Mouse (Mus musculus) cerebellum, postnatal 36 days (tissue): ENCODE results near the gene Usp50.

Source experiments
- DNase-seq, 2 experiments: peaks; one replicate each; pipeline ENCODE4 v3.0.0; 2021 to 2022; ENCODE audit warnings: mixed read lengths in 2 of 2

The Usp50 gene

GRCm38 (mm10) chr2:126740314-126740713 is 43.0 kb downstream of the Usp50 start:
- no peak for DNase-seq

- no peak for DNase-seq
Observed at GRCm38 (mm10) chr2:126735339-126736073, 47.8 kb downstream of the Usp50 start.

GRCm38 (mm10) chr2:126730502-126730901 is 52.8 kb downstream of the Usp50 start:
- DNase-seq: no peak

GRCm38 (mm10) chr2:126729207-126729606 is 54.1 kb downstream of the Usp50 start:
- DNase-seq: no peak

- DNase-seq: no peak
Observed at GRCm38 (mm10) chr2:126712950-126713349, 70.3 kb downstream of the Usp50 start.

GRCm38 (mm10) chr2:126712526-126712925 is 70.7 kb downstream of the Usp50 start:
- no peak for DNase-seq

- DNase-seq: no peak
Observed at GRCm38 (mm10) chr2:126708361-126708760, 74.9 kb downstream of the Usp50 start.

GRCm38 (mm10) chr2:126707438-126707779 is 75.9 kb downstream of the Usp50 start:
- no peak for DNase-seq

- peak; percentile 96 for DNase-seq
Observed at GRCm38 (mm10) chr2:126706759-126707437, 76.4 kb downstream of the Usp50 start, which contains the start of gene Usp8. Gene Usp8, plus strand, starts transcription at chr2:126707328.

GRCm38 (mm10) chr2:126695285-126695684 is 88.0 kb downstream of the Usp50 start:
- DNase-seq: no peak

GRCm38 (mm10) chr2:126691290-126691689 is 92.0 kb downstream of the Usp50 start:
- no peak for DNase-seq

- no peak for DNase-seq
Observed at GRCm38 (mm10) chr2:126682937-126683336, 100.3 kb downstream of the Usp50 start.

GRCm38 (mm10) chr2:126682333-126682732 is 100.9 kb downstream of the Usp50 start:
- no peak for DNase-seq

- no peak for DNase-seq
Observed at GRCm38 (mm10) chr2:126677366-126677765, 105.9 kb downstream of the Usp50 start.

- no peak for DNase-seq
Observed at GRCm38 (mm10) chr2:126676122-126676515, 107.2 kb downstream of the Usp50 start, which contains the start of gene Gabpb1. Gene Gabpb1, minus strand, starts transcription at chr2:126676337.

GRCm38 (mm10) chr2:126675169-126676121 is 107.8 kb downstream of the Usp50 start:
- peak; percentile 87 to 90 for DNase-seq

- peak in 1 of 2 experiments; percentile 48 for DNase-seq
Observed at GRCm38 (mm10) chr2:126674441-126675168, 108.7 kb downstream of the Usp50 start.

- no peak for DNase-seq
Observed at GRCm38 (mm10) chr2:126673317-126674242, 109.7 kb downstream of the Usp50 start.

GRCm38 (mm10) chr2:126668621-126669252 is 114.5 kb downstream of the Usp50 start:
- DNase-seq: no peak

GRCm38 (mm10) chr2:126665984-126666383 is 117.3 kb downstream of the Usp50 start:
- no peak for DNase-seq

GRCm38 (mm10) chr2:126663481-126663880 is 119.8 kb downstream of the Usp50 start:
- peak in 1 of 2 experiments; percentile 18 for DNase-seq
